Mouse (Mus musculus) hindbrain, embryonic 10.5 days (tissue): Measurements from ENCODE around the gene Pde8a. TPM values are rescaled to one million over a fixed set of nuclear protein-coding genes. Genes with fewer than 3 reads are reported as not detected.
A peak's percentile ranks its signal among the peaks of the same experiment; 100 is the strongest.
"Not testable (repeated sequence)": the region's sequence is repeated elsewhere in the genome, so short reads cannot be mapped to it uniquely, and the experiment has no call there.

Experiments used
- DNase-seq: peaks from one replicate; pipeline ENCODE4 v3.0.0-alpha.2; 2017; ENCODE audit warnings: low spot score
- H3K27ac ChIP-seq: fragments of 300-500 bp; sonication (generic); 2 replicates; pipeline ENCODE4 v1.5.1; 2016; ENCODE audit warnings: mild to moderate bottlenecking, moderate library complexity
- H3K27me3 ChIP-seq: fragments of 300-500 bp; sonication (generic); 2 replicates; pipeline ENCODE4 v1.6.1; 2016; ENCODE audit warnings: mild to moderate bottlenecking; ENCODE audit not compliant: poor library complexity, insufficient read depth, severe bottlenecking
- H3K36me3 ChIP-seq: fragments of 300-500 bp; sonication (generic); 2 replicates; pipeline ENCODE4 v1.6.1; 2016; ENCODE audit warnings: mild to moderate bottlenecking, moderate library complexity
- H3K4me1 ChIP-seq: fragments of 300-500 bp; sonication (generic); replicated peaks from 2 replicates; pipeline ENCODE4 v1.6.1; 2016; ENCODE audit warnings: mild to moderate bottlenecking
- H3K4me3 ChIP-seq: fragments of 300-500 bp; sonication (generic); 2 replicates; pipeline ENCODE4 v1.5.1; 2016; ENCODE audit warnings: mild to moderate bottlenecking, moderate library complexity
- H3K9me3 ChIP-seq: fragments of 300-500 bp; sonication (generic); 2 replicates; pipeline ENCODE4 v1.6.1; 2016; ENCODE audit warnings: mild to moderate bottlenecking, moderate library complexity
- WGBS: fragments of 180-500 bp; shearing (Covaris S2); methylation state at CpG from one replicate; pipeline ENCODE4 v1.1.7; 2016; 5-methylcytosine and 5-hydroxymethylcytosine counted together
- polyA plus RNA-seq: library from polyadenylated mRNA; unstranded; fragments of >200 nt; fragmentation: Nextera tagmentation; extraction: Ambion mirVana; gene quantifications from 2 replicates; pipeline ENCODE4 v1.2.1, GENCODE M21; 2016

Pde8a gene
- polyA plus RNA-seq, 1 experiment from 2014 or later, result 2.4 TPM

DNA sequence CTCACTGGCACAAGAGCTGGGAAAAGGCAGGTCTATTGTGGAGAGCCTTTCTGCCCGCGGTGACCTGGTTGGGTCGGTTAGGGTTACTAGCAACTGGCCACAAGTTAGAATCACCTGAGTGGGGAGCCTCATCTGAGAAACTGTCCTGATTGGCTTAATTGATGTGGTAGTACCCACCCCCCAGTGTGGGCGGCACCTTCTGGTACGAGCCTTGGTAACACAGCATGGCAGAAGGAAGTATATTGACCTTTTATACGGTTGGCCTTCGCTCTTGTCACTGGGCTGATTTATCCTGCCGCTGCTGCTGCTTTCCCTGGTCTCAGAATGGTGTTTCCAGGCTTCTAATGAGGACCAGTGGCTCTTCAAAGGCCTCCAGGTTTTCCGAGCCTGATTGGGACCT is 24.2 kb upstream of the Pde8a start:
- DNase-seq, result no peak
- Histone ChIP-seq H3K27me3 (no peaks in the 10 kb centered on the region), H3K36me3 (no peaks in the 10 kb centered on the region), H3K9me3 (no peaks in the 10 kb centered on the region), H3K27ac (no peak overlapping the region), H3K4me3 (no peak overlapping the region), H3K4me1 (no peaks in the 10 kb centered on the region; the same call in 1 of the 2 replicates)
- 83% methylated on average over 9 of the region's 9 CpGs for WGBS

DNA sequence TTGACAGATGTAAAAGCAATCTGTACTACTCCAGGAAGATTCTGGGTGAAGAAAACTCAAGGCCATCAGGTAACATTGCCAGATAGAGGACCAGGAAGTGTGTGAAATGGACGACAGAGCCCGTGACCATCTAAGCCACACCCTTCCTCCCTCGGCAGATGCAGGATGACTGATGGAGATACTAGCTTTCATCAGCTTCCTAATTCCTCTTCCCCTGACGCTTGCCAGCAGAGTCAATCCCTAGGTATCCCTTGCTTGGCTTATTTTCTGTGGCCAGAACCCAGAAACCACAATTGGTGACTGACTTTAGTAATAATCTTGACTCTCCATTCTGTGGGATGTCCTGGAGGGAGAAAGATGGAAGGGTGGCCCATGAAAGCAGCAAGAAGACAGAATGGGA is 17.9 kb upstream of the Pde8a start:
- 74% methylated on average over 4 of the region's 4 CpGs for WGBS

DNA sequence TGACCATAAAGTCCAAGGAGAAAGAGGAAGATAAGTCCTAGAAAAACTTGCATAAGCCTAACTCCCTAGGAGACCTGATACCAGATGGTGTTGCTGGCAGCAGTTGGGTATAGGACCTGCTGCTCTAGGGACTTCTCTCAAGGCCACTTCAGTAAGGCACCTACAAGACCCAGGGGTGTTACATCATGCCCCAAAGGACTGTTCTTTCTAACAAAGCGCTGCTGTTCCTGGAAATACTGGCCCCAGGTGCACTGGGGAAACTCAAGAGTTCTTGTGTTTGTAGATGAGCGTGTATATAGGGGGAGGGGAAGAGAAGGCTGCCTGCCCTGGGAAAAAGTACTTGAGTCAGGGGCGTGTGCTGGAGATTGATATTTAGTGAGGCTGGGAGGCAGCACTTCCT is 16.6 kb upstream of the Pde8a start:
- Histone ChIP-seq H3K4me3 (no peak overlapping the region), H3K4me1 (peaks cover 11% of the 10 kb centered on the region), H3K36me3 (no peaks in the 10 kb centered on the region), H3K27me3 (no peaks in the 10 kb centered on the region), H3K27ac (no peak overlapping the region), H3K9me3 (no peaks in the 10 kb centered on the region)
- 72% methylated on average over 3 of the region's 3 CpGs for WGBS
- no peak for DNase-seq

More for the DNA sequence above, 17.9 kb upstream of the Pde8a start:
- Histone ChIP-seq H3K9me3 (no peaks in the 10 kb centered on the region), H3K36me3 (no peaks in the 10 kb centered on the region), H3K4me3 (no peak overlapping the region), H3K27me3 (no peaks in the 10 kb centered on the region), H3K27ac (no peak overlapping the region), H3K4me1 (peaks cover 11% of the 10 kb centered on the region)
- no peak for DNase-seq

DNA sequence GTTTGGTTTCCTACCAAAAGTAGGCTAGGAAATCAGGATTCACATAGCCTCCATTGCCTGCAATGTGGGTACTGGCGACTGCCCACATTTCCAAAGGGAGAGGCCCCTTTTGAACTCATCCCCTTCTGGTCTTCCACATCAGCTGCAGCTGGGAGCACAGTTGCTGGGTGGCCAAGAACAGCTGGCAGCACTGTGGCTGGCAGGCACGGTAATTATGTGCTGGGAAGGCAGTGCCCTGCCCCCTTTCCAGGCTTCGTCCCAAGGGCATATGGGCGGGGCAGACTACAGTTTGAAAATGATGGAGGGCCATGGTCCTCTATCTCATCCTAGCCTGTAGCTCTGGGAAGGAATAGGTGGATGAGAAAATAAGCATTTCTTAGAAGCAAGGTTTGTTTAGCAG is 14.9 kb upstream of the Pde8a start:
- 46% methylated on average over 4 of the region's 4 CpGs for WGBS
- DNase-seq, result no peak
- Histone ChIP-seq H3K4me1 (peaks cover 17% of the 10 kb centered on the region), H3K4me3 (no peak overlapping the region), H3K9me3 (no peaks in the 10 kb centered on the region), H3K27ac (no peak overlapping the region), H3K27me3 (no peaks in the 10 kb centered on the region), H3K36me3 (no peaks in the 10 kb centered on the region)

DNA sequence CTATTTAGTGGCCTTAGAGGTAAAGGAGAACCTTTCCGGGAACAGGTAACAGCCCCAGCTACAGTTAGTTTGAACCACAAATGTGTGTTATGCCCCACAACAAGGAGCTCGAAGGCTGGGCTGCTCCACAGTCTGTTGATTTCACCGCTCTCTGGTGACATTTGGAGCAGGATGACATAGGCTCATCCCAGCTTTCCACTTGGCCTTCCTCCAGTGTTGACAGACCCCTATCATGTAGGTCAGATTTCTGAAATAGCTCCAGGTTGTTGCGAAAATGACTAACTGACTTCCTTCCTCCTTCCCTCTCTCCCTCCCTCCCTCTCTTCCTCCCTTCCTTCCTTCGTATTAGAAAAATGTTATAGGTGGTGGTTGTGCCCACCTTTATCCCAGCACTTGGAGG is 14.3 kb upstream of the Pde8a start:
- no peaks in the 10 kb centered on the region for H3K27me3 ChIP-seq
- H3K27ac ChIP-seq, result no peak overlapping the region
- H3K4me3 ChIP-seq, result no peak overlapping the region
- 74% methylated on average over 5 of the region's 5 CpGs for WGBS
- H3K9me3 ChIP-seq, result no peaks in the 10 kb centered on the region
- peaks cover 17% of the 10 kb centered on the region for H3K4me1 ChIP-seq
- no peak for DNase-seq
- H3K36me3 ChIP-seq, result no peaks in the 10 kb centered on the region

DNA sequence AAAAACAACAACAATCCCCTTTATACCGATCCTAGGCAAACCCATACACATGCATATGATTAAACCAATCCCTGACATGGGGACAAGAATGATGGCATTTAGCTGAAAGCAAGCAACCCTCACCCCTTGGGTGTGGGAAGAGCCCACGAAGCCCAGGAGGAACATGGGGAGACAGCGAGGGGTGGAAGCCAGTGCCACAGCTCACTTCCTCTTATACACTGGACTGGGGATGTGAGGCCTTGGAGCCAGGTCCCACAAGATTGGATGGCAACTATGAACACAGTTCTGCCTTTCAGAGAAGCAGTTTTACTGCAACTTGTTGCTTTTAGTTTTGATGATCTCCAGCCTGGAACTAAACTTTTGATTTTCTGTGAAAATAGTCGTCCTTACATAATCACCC is 13.6 kb upstream of the Pde8a start:
- 63% methylated on average over 4 of the region's 4 CpGs for WGBS

DNA sequence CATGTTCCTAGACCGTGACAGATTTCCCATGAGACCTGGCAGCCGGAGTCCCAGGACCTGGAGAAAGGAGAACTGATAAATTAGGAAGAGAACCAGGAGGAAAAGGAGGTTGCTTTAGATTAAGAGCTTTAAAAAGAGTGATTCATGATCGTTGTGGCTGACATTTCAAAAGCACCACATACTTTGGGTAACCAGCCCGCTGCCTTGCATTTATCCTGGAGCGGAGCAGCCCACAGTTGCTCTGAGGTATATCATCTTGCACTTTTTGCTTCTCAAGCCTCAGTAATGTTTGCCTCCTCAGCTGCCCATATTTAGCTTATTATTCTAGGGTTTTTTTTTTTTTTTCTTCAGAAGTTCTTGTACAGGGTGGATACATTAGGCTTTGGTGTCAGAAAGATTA is 11.0 kb upstream of the Pde8a start:
- Histone ChIP-seq H3K27ac (peak overlapping the region; percentile 16; the same call in 1 of the 2 replicates), H3K4me3 (no peak overlapping the region), H3K27me3 (no peaks in the 10 kb centered on the region), H3K36me3 (no peaks in the 10 kb centered on the region), H3K4me1 (peaks cover 17% of the 10 kb centered on the region), H3K9me3 (no peaks in the 10 kb centered on the region)
- WGBS, result 66% methylated on average over 5 of the region's 5 CpGs
- no peak for DNase-seq

More for the DNA sequence above, 13.6 kb upstream of the Pde8a start:
- DNase-seq, result no peak
- no peaks in the 10 kb centered on the region for H3K36me3 ChIP-seq
- no peaks in the 10 kb centered on the region for H3K9me3 ChIP-seq
- H3K4me1 ChIP-seq, result peaks cover 17% of the 10 kb centered on the region
- no peak overlapping the region for H3K4me3 ChIP-seq
- no peak overlapping the region for H3K27ac ChIP-seq
- no peaks in the 10 kb centered on the region for H3K27me3 ChIP-seq

DNA sequence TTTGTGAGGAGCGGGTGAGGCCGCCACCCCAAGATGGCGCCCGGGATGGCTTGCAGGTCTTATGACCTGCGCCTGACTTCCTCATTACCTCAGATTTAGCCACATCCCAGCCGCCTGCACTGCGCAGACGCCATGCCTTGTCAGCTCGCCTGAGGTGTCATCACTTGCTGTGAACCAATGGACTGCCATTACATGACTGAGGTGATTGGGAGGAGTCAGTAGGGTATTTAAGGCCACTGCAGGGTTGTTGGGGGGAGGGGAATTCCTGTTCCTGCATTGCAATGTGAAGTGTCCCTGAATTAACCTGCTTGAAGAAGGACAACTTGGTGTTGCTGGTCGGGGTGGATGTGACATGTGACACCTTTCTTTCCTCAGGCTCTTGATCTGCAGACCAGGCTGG is 9.8 kb upstream of the Pde8a start:
- not testable (repeated sequence) for H3K27ac ChIP-seq, H3K27me3 ChIP-seq, H3K36me3 ChIP-seq, DNase-seq, H3K4me3 ChIP-seq, H3K9me3 ChIP-seq
- 90% methylated on average over 10 of the region's 10 CpGs for WGBS
- H3K4me1 ChIP-seq, result peaks cover 12% of the 10 kb centered on the region

DNA sequence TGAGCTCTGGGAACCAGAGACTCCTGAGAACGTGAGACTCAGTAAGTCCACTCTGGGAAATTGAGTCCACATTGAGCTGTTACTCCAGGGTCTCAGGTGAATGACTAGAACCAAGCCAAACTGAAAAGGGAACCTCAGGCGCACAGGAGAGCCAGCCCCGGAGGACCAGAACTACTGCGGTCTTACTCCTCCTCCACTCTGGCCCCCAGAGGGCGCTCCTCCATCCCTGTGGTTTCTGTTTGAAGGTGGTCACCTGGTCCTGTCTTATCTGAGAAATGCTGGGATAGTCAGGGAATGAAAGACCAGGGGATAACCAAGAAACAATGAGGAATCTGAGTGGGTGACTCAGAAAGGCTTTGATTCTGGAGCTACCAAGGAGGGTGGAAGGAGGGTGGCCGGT is 4.5 kb upstream of the Pde8a start:
- peaks cover 56% of the 10 kb centered on the region for H3K27me3 ChIP-seq

DNA sequence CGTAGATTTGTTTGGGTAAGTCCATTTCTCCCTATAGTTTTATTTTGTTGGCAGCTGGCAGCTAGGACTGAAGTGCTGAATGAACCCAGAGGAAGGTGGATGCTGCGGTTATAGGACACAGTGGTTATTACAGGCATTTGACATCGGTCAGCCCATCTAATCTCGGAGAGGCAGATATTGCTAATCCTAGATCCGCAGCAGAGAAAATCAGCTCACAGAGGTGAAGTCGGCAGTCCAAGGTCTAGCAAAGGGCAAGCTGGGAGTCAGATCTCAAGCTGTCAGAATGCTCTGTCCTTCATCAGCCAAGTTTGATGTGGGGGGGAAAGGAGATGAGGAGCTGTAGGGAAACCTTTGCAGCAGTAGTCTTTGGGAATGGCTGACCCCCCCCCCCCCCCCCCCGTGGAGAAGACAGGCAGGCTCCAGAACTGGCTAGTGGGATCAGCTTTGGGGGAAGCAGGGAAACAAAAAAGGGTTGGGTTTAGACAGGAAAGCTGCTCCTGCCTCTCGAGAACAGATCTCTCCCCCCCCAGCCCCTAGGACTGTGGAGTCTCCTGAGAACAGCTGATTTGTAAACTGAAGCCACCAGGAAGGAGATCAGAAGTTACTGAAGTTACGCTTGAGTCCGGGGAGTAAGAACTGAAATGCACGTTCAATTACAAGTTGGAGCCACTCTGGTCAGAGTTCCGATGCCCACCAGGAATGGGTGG is 3.3 kb upstream of the Pde8a start:
- 48% methylated on average over 12 of the region's 12 CpGs for WGBS
- no peak for DNase-seq
- Histone ChIP-seq H3K27ac (no peak overlapping the region), H3K9me3 (no peaks in the 10 kb centered on the region), H3K36me3 (no peaks in the 10 kb centered on the region), H3K27me3 (peaks cover 68% of the 10 kb centered on the region), H3K4me1 (peaks cover 39% of the 10 kb centered on the region), H3K4me3 (no peak overlapping the region)

More for the DNA sequence above, 4.5 kb upstream of the Pde8a start:
- no peak overlapping the region for H3K4me3 ChIP-seq
- peak; percentile 47 for DNase-seq
- H3K9me3 ChIP-seq, result no peaks in the 10 kb centered on the region
- no peaks in the 10 kb centered on the region for H3K36me3 ChIP-seq
- no peak overlapping the region for H3K27ac ChIP-seq
- 21% methylated on average over 6 of the region's 6 CpGs for WGBS
- peaks cover 35% of the 10 kb centered on the region for H3K4me1 ChIP-seq

DNA sequence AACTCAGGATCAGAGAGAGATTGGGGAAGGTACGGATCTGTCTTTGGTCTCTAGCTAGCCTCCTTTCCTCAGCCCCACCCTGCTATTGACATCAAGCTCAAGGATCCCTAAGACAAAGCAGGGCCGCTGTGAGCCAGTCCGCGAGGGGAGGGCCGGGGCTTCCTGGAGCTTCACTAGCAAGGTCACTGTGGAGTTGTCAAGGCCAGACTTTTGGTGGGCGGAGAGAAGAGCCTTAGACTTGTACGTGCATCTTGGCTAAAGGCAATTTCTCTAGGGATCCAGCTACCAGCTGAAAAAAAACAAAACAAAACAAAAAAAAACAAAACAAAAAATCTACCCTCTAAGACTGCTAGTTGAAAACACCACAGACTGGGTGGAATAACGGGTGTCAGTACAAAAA is 1.6 kb upstream of the Pde8a start:
- WGBS, result 1% methylated on average over 8 of the region's 8 CpGs
- Histone ChIP-seq H3K4me3 (peak overlapping the region; percentile 46), H3K9me3 (no peaks in the 10 kb centered on the region), H3K36me3 (no peaks in the 10 kb centered on the region), H3K27me3 (peaks cover 84% of the 10 kb centered on the region), H3K27ac (no peak overlapping the region), H3K4me1 (peaks cover 39% of the 10 kb centered on the region)
- DNase-seq, result peak; percentile 28

DNA sequence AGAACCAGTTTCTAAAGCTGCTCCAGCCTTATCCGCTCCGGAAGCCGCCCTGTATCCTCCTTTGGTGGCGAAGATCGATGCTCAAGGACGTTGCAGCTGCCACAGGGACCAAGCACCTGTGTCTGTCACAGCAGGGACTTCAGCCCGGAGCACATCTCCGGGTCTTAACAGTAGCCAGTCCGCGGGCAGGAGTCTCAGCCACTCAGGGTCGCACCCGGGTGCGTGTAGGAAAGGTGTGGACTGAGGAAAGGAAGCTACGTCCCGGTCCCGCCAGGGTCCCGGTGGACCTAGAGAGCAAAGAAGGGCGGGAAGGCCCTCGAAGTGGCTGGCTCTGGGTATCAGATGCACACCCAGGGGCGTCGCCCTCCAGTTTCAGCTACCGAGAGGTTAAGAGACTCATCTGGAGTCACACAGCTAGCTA is 1.1 kb upstream of the Pde8a start:
- WGBS, result under 1% methylated on average over 22 of the region's 22 CpGs
- H3K27ac ChIP-seq, result peak overlapping the region; percentile 79
- H3K4me3 ChIP-seq, result peak overlapping the region; percentile 46
- H3K27me3 ChIP-seq, result peaks cover 89% of the 10 kb centered on the region
- peaks cover 39% of the 10 kb centered on the region for H3K4me1 ChIP-seq
- H3K36me3 ChIP-seq, result no peaks in the 10 kb centered on the region
- DNase-seq, result peak; percentile 79
- H3K9me3 ChIP-seq, result no peaks in the 10 kb centered on the region

DNA sequence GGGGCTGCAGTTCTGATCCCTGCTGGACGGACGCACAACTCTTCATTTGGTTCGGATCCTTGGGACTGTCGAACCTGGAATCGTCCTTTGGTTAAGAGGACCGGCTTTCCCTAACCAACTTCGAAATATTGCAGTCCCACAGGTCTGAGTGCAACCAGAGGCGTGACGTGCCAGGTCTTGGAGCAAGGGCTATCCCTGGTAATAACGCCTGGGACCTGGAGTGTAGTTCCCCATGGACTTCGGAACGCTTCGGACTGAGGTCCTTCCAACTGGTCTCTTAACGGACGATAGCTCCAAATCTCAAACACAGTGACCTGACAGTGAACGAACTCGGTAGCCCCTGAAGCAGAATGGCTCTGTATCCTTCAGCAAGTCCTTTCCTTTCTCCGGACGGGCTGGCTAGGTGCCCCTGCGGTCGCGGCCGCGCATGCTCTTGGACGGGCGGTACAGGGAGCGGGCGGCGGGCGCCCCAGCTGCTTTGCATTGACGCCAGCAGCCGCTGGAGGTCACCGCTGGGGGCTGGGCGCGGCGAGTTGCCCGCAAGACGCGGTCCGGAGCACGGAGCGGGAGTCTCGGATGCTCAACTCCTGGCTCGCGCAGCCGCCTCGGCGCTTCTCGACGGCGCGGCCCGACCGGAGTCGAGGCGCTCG is 574 bp upstream of the Pde8a start:
- Histone ChIP-seq H3K4me1 (peaks cover 39% of the 10 kb centered on the region), H3K4me3 (peak overlapping the region; percentile 46), H3K9me3 (no peaks in the 10 kb centered on the region), H3K27ac (peak overlapping the region; percentile 79), H3K36me3 (no peaks in the 10 kb centered on the region), H3K27me3 (peaks cover 91% of the 10 kb centered on the region)
- WGBS, result under 1% methylated on average over 57 of the region's 57 CpGs
- DNase-seq, result peak; percentile 93
